Mouse (Mus musculus): Measurements from ENCODE around the gene Gm45021. TPM values are rescaled to one million over a fixed set of nuclear protein-coding genes. Genes with fewer than 3 reads are reported as not detected.

Gm45021 gene
- total and polyA plus RNA-seq, 3 experiments = not detected

- TF ChIP-seq CTCF (IDR thresholded peaks at IDR 0.05; ENCODE audit: low read depth, low read length) (no peak), POLR2AphosphoS5 (IDR thresholded peaks at IDR 0.05; ENCODE audit: insufficient replicate concordance, low read depth, low read length) (no peak), GATA2 (IDR thresholded peaks at IDR 0.05; ENCODE audit: borderline replicate concordance, low read depth, low read length) (no peak), GATA1 (IDR thresholded peaks at IDR 0.05; ENCODE audit: borderline replicate concordance, low read length) (no peak), TAL1 (conservative IDR thresholded peaks at IDR 0.05; ENCODE audit: low read depth, low read length) (no peak)
- Histone ChIP-seq H3K9me3 (replicated peaks) (no peaks in the 10 kb centered on the region), H3K27me3 (ENCODE audit: insufficient read depth, low read length) (no peaks in the 10 kb centered on the region), H3K36me3 (replicated peaks) (no peaks in the 10 kb centered on the region), H3K4me3 (ENCODE audit: low read depth, low read length) (no peak overlapping the region), H3K4me1 (ENCODE audit: insufficient read depth, low read depth, low read length) (no peaks in the 10 kb centered on the region)
- ATAC-seq (ENCODE audit: extremely low read depth, insufficient number of reproducible peaks, low FRiP score, poor library complexity, severe bottlenecking) (no peak), DNase-seq (ENCODE audit: low spot score) (no peak)
These were observed 43.1 kb upstream of the Gm45021 start for GRCm38 (mm10) chr6:48546271-48546670.

GRCm38 (mm10) chr6:48546858-48547257, 42.6 kb upstream of the Gm45021 start:
- Histone ChIP-seq H3K4me1 (ENCODE audit: insufficient read depth, low read depth, low read length) (no peaks in the 10 kb centered on the region), H3K27me3 (ENCODE audit: insufficient read depth, low read length) (no peaks in the 10 kb centered on the region; the same call in 1 of the 2 replicates), H3K4me3 (ENCODE audit: low read depth, low read length) (no peak overlapping the region), H3K36me3 (replicated peaks) (no peaks in the 10 kb centered on the region), H3K9me3 (replicated peaks) (no peaks in the 10 kb centered on the region)
- TF ChIP-seq POLR2AphosphoS5 (IDR thresholded peaks at IDR 0.05; ENCODE audit: insufficient replicate concordance, low read depth, low read length) (no peak), GATA2 (IDR thresholded peaks at IDR 0.05; ENCODE audit: borderline replicate concordance, low read depth, low read length) (no peak), TAL1 (conservative IDR thresholded peaks at IDR 0.05; ENCODE audit: low read depth, low read length) (no peak), GATA1 (IDR thresholded peaks at IDR 0.05; ENCODE audit: borderline replicate concordance, low read length) (no peak), CTCF (IDR thresholded peaks at IDR 0.05; ENCODE audit: low read depth, low read length) (no peak)
- ATAC-seq (ENCODE audit: extremely low read depth, insufficient number of reproducible peaks, low FRiP score, poor library complexity, severe bottlenecking) = no peak
- DNase-seq (ENCODE audit: low spot score) = no peak

- Histone ChIP-seq H3K4me3 (ENCODE audit: low read depth, low read length) (no peak overlapping the region), H3K9me3 (replicated peaks) (no peaks in the 10 kb centered on the region), H3K27me3 (ENCODE audit: insufficient read depth, low read length) (no peaks in the 10 kb centered on the region; the same call in 1 of the 2 replicates), H3K4me1 (ENCODE audit: insufficient read depth, low read depth, low read length) (no peaks in the 10 kb centered on the region), H3K36me3 (replicated peaks) (no peaks in the 10 kb centered on the region)
- no peak for DNase-seq (ENCODE audit: low spot score)
- no peak for TF ChIP-seq GATA1 (IDR thresholded peaks at IDR 0.05; ENCODE audit: borderline replicate concordance, low read length)
- TF ChIP-seq CTCF (IDR thresholded peaks at IDR 0.05; ENCODE audit: low read depth, low read length) = no peak
- TF ChIP-seq GATA2 (IDR thresholded peaks at IDR 0.05; ENCODE audit: borderline replicate concordance, low read depth, low read length) = no peak
- TF ChIP-seq POLR2AphosphoS5 (IDR thresholded peaks at IDR 0.05; ENCODE audit: insufficient replicate concordance, low read depth, low read length) = no peak
- TF ChIP-seq TAL1 (conservative IDR thresholded peaks at IDR 0.05; ENCODE audit: low read depth, low read length) = no peak
- no peak for ATAC-seq (ENCODE audit: extremely low read depth, insufficient number of reproducible peaks, low FRiP score, poor library complexity, severe bottlenecking)
These were observed 41.1 kb upstream of the Gm45021 start for GRCm38 (mm10) chr6:48548314-48548713.

GRCm38 (mm10) chr6:48552918-48553317, 36.5 kb upstream of the Gm45021 start:
- TF ChIP-seq GATA2 (IDR thresholded peaks at IDR 0.05; ENCODE audit: borderline replicate concordance, low read depth, low read length) (no peak), POLR2AphosphoS5 (IDR thresholded peaks at IDR 0.05; ENCODE audit: insufficient replicate concordance, low read depth, low read length) (no peak), TAL1 (conservative IDR thresholded peaks at IDR 0.05; ENCODE audit: low read depth, low read length) (no peak), CTCF (IDR thresholded peaks at IDR 0.05; ENCODE audit: low read depth, low read length) (no peak)
- DNase-seq (ENCODE audit: low spot score) (no peak), ATAC-seq (ENCODE audit: extremely low read depth, insufficient number of reproducible peaks, low FRiP score, poor library complexity, severe bottlenecking) (no peak)

GRCm38 (mm10) chr6:48553819-48554218, 35.6 kb upstream of the Gm45021 start:
- Histone ChIP-seq H3K27me3 (ENCODE audit: insufficient read depth, low read length) (peaks cover 3% of the 10 kb centered on the region; the same call in 1 of the 2 replicates), H3K36me3 (replicated peaks) (no peaks in the 10 kb centered on the region), H3K9me3 (replicated peaks) (no peaks in the 10 kb centered on the region), H3K4me3 (ENCODE audit: low read depth, low read length) (no peak overlapping the region), H3K4me1 (ENCODE audit: insufficient read depth, low read depth, low read length) (no peaks in the 10 kb centered on the region)
- ATAC-seq (ENCODE audit: extremely low read depth, insufficient number of reproducible peaks, low FRiP score, poor library complexity, severe bottlenecking) (no peak), DNase-seq (ENCODE audit: low spot score) (no peak)
- TF ChIP-seq GATA2 (IDR thresholded peaks at IDR 0.05; ENCODE audit: borderline replicate concordance, low read depth, low read length) = no peak
- no peak for TF ChIP-seq CTCF (IDR thresholded peaks at IDR 0.05; ENCODE audit: low read depth, low read length)
- no peak for TF ChIP-seq POLR2AphosphoS5 (IDR thresholded peaks at IDR 0.05; ENCODE audit: insufficient replicate concordance, low read depth, low read length)
- no peak for TF ChIP-seq GATA1 (IDR thresholded peaks at IDR 0.05; ENCODE audit: borderline replicate concordance, low read length)
- TF ChIP-seq TAL1 (conservative IDR thresholded peaks at IDR 0.05; ENCODE audit: low read depth, low read length) = no peak

More at GRCm38 (mm10) chr6:48552918-48553317, 36.5 kb upstream of the Gm45021 start:
- Histone ChIP-seq H3K4me3 (ENCODE audit: low read depth, low read length) (no peak overlapping the region), H3K36me3 (replicated peaks) (no peaks in the 10 kb centered on the region), H3K9me3 (replicated peaks) (no peaks in the 10 kb centered on the region), H3K4me1 (ENCODE audit: insufficient read depth, low read depth, low read length) (no peaks in the 10 kb centered on the region), H3K27me3 (ENCODE audit: insufficient read depth, low read length) (peaks cover 3% of the 10 kb centered on the region; the same call in 1 of the 2 replicates)

DNA sequence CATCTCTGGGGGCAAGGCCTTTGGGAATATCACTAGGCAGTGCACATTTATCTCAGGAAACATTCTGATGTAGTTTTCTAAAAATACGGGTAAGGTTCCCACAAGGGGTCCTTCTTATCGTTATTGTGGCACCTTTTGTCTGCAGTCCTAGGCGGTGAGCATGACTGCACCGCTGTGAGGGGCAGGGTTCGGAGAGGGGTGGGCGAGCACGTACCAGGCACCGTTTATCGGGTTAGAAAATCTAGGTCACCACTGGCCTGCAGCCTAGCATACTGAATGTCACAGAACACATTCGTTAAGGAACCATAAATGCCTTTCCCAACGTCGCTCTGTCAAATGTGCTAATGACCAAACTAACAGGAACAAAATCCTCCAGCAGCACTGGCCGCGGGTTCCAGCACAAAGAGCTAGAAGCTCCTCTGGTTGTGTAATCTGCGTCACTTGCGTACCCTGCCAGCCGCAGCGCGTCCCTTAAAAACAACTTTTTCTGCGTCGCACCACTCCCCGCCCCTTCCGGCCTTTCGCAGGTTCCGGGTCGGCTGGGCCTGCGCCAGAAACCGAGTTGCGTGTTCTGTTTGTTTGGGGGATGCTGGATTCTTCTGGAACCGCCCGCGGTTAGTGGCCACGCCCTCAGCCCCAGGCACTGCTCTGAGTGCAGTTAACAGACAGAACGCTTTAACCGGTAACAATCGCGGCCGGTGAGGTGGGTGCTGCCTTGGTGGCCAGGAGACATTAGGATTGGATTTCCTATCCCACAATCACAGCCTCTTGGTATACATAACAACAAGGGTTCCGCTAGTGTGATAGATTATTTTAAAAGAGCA, 34.9 kb upstream of the Gm45021 start, which contains the start of gene Lrrc61:
TSS of gene Lrrc61 (plus strand) at position 517 of the 824 bp plus-strand sequence.
- ATAC-seq (ENCODE audit: extremely low read depth, insufficient number of reproducible peaks, low FRiP score, poor library complexity, severe bottlenecking) = no peak
- H3K4me3 ChIP-seq (ENCODE audit: low read depth, low read length) = no peak within 1 kb of the TSS
- no peak for DNase-seq (ENCODE audit: low spot score)

More for the DNA sequence above, 34.9 kb upstream of the Gm45021 start, which contains the start of gene Lrrc61:
- H3K27me3 ChIP-seq (ENCODE audit: insufficient read depth, low read length) = peaks cover 3% of the 10 kb centered on the region; the same call in 1 of the 2 replicates
- H3K9me3 ChIP-seq (replicated peaks) = no peaks in the 10 kb centered on the region
- no peaks in the 10 kb centered on the region for H3K4me1 ChIP-seq (ENCODE audit: insufficient read depth, low read depth, low read length)
- TF ChIP-seq TAL1 (conservative IDR thresholded peaks at IDR 0.05; ENCODE audit: low read depth, low read length) (no peak), CTCF (IDR thresholded peaks at IDR 0.05; ENCODE audit: low read depth, low read length) (no peak), POLR2AphosphoS5 (IDR thresholded peaks at IDR 0.05; ENCODE audit: insufficient replicate concordance, low read depth, low read length) (no peak), GATA1 (IDR thresholded peaks at IDR 0.05; ENCODE audit: borderline replicate concordance, low read length) (no peak), GATA2 (IDR thresholded peaks at IDR 0.05; ENCODE audit: borderline replicate concordance, low read depth, low read length) (no peak)
- H3K36me3 ChIP-seq (replicated peaks) = no peaks in the 10 kb centered on the region

All from G1E (cell line).